Mouse (Mus musculus): ENCODE data around the gene Axin1. TPM values are rescaled to one million over a fixed set of nuclear protein-coding genes. Genes with fewer than 3 reads are reported as not detected.
"Not testable (repeated sequence)": the region's sequence is repeated elsewhere in the genome, so short reads cannot be mapped to it uniquely, and the experiment has no call there.

Axin1 gene
- polyA plus RNA-seq, 1 experiment from 2014 or later, result 7.1 TPM

DNA sequence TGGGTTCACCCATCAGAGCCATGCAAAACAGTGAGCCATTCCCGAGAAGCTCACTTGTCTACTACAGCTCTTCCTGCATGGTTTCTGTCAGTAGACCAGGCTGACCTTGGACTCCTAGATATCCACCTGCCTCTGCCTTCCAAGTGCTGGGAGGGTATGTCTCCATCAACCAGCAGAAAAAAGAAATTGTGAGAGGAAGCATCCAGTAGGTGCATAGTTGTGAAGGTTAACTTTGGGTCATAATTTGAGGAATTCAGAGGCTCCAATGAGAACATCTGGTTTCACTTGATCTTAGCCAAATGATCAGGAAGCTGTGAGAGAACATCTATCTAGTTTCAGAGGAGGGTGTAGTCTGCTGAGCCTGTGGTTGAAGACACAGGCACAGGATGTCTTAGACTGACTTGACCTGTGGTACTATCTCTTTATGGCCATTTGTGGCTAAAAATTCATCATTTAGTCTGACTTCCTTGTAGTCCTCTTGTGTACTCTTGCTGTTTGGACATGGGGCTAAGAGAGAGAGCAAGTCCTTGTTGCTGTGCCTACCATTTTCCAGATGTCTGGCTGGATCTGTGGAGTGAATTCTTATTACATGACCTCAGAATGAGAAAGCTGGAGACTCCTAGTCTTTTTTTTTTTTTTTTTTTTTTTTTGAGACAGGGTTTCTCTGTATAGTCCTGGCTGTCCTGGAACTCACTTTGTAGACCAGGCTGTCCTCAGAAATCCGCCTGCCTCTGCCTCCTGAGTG is 13.6 kb downstream of the Axin1 start:
- Histone ChIP-seq H3K4me1 (ENCODE audit: control insufficient read depth, insufficient read depth, low read length) (no peaks in the 10 kb centered on the region), H3K9ac (replicated peaks; ENCODE audit: low read depth, low read length) (no peak overlapping the region), H3K27me3 (ENCODE audit: control insufficient read depth, insufficient read depth, low read length) (no peaks in the 10 kb centered on the region), H3K4me3 (ENCODE audit: low read depth, low read length) (no peak overlapping the region), H3K36me3 (ENCODE audit: control insufficient read depth, insufficient read depth, low read length) (no peaks in the 10 kb centered on the region), H3K4me2 (ENCODE audit: low read depth, low read length) (no peak overlapping the region), H3K9me3 (ENCODE audit: control insufficient read depth, low read length) (no peaks in the 10 kb centered on the region), H3K27ac (ENCODE audit: low read depth, low read length) (no peak overlapping the region)
- ATAC-seq (ENCODE audit: low read depth), result no peak
- WGBS, result 95% methylated on average over 2 of the region's 2 CpGs

DNA sequence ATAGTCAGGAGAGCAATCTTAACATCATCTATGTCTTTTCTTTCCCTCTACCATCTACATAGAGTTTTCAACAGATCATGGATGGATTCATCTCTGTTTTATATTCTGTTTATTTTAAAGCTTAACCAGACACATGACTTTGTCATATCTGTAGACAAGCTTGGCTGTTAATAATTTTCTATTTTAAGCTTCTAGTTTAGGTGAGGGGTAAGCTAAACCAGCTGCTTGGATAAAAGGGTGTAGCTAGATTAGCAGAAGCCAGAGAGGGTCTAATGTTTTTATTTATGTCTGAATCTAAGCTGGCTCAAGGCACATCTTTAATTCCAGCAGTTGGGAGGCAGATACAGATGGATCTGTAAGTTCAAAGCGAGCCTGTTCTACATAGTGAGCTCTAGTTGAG is 24.2 kb downstream of the Axin1 start:
- 97% methylated on average over 1 of the region's 1 CpGs for WGBS
- Histone ChIP-seq H3K27me3 (ENCODE audit: control insufficient read depth, insufficient read depth, low read length) (no peaks in the 10 kb centered on the region), H3K27ac (ENCODE audit: low read depth, low read length) (no peak overlapping the region), H3K4me3 (ENCODE audit: low read depth, low read length) (no peak overlapping the region), H3K36me3 (ENCODE audit: control insufficient read depth, insufficient read depth, low read length) (no peaks in the 10 kb centered on the region), H3K9ac (replicated peaks; ENCODE audit: low read depth, low read length) (no peak overlapping the region), H3K4me2 (ENCODE audit: low read depth, low read length) (no peak overlapping the region), H3K9me3 (ENCODE audit: control insufficient read depth, low read length) (no peaks in the 10 kb centered on the region), H3K4me1 (ENCODE audit: control insufficient read depth, insufficient read depth, low read length) (no peaks in the 10 kb centered on the region)
- ATAC-seq (ENCODE audit: low read depth), result no peak

DNA sequence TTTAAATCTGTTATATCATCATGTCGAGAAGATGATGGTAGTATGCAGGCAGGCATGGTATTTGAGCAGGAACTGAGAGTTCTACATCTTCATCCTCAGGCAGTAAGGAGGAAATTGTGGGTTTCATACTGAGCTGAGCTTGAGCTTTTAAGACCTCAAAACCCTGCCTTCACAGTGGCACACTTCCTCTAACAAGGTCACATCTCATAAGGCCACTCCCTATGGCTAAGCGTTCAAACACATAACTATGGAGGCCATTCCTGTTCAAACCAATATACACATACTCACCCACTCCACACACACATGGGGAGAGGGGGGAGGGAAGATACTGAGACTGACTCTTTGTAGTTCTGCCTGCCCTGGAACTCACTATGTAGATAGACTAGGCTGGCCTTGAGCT is 29.6 kb downstream of the Axin1 start:
- WGBS, result 88% methylated on average over 2 of the region's 2 CpGs
- Histone ChIP-seq H3K9ac (replicated peaks; ENCODE audit: low read depth, low read length) (no peak overlapping the region), H3K4me2 (ENCODE audit: low read depth, low read length) (no peak overlapping the region), H3K4me3 (ENCODE audit: low read depth, low read length) (no peak overlapping the region), H3K27ac (ENCODE audit: low read depth, low read length) (no peak overlapping the region), H3K9me3 (ENCODE audit: control insufficient read depth, low read length) (no peaks in the 10 kb centered on the region), H3K36me3 (ENCODE audit: control insufficient read depth, insufficient read depth, low read length) (no peaks in the 10 kb centered on the region), H3K27me3 (ENCODE audit: control insufficient read depth, insufficient read depth, low read length) (no peaks in the 10 kb centered on the region), H3K4me1 (ENCODE audit: control insufficient read depth, insufficient read depth, low read length) (no peaks in the 10 kb centered on the region)
- no peak for ATAC-seq (ENCODE audit: low read depth)

DNA sequence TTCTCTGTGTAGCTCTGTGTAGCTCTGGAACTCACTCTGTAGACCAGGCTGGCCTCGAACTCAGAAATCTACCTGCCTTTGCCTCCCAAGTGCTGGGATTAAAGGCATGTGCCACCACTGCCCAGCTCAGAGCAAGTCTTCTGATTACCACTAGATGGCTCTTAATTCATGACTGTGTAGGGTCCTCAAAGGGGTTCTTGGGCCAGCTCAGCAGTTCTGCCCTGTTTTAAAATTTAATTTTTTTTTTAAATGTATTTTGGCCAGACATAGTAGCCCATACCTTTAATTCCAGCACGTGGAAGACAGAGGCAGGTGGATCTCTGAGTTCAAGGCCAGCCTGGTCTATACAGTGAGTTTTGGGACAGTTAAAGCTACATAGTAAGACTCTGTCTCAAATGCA is 36.8 kb downstream of the Axin1 start:
- H3K27me3 ChIP-seq (ENCODE audit: control insufficient read depth, insufficient read depth, low read length); H3K36me3 ChIP-seq (ENCODE audit: control insufficient read depth, insufficient read depth, low read length); H3K9ac ChIP-seq (replicated peaks; ENCODE audit: low read depth, low read length); H3K4me3 ChIP-seq (ENCODE audit: low read depth, low read length); H3K27ac ChIP-seq (ENCODE audit: low read depth, low read length); H3K9me3 ChIP-seq (ENCODE audit: control insufficient read depth, low read length); ATAC-seq (ENCODE audit: low read depth); H3K4me2 ChIP-seq (ENCODE audit: low read depth, low read length); H3K4me1 ChIP-seq (ENCODE audit: control insufficient read depth, insufficient read depth, low read length): not testable (repeated sequence)
- 85% methylated on average over 2 of the region's 2 CpGs for WGBS

DNA sequence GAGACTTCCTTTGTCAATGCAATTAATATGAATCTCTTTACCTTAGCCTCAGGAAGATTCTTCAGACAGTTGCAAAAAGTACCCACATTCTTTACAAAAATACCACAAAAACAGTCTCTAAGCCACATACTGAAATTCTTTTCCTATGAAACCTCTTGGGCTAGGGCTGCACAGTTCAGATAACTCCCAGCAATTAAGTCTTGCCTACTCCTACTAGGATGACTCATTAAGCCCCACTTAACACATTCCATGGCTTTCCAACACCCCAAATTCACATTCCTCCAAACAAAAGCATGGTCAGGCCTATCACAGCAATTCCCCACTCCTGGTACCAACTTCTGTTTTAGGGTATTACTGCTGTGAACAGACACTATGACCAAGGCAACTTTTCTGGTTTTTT is 40.1 kb downstream of the Axin1 start:
- H3K4me2 ChIP-seq (ENCODE audit: low read depth, low read length), result no peak overlapping the region
- H3K4me3 ChIP-seq (ENCODE audit: low read depth, low read length), result no peak overlapping the region
- H3K27me3 ChIP-seq (ENCODE audit: control insufficient read depth, insufficient read depth, low read length), result no peaks in the 10 kb centered on the region
- H3K9ac ChIP-seq (replicated peaks; ENCODE audit: low read depth, low read length), result no peak overlapping the region
- H3K36me3 ChIP-seq (ENCODE audit: control insufficient read depth, insufficient read depth, low read length), result peaks cover under 1% of the 10 kb centered on the region; the same call in 1 of the 2 replicates
- no peak overlapping the region for H3K27ac ChIP-seq (ENCODE audit: low read depth, low read length)
- no peaks in the 10 kb centered on the region for H3K9me3 ChIP-seq (ENCODE audit: control insufficient read depth, low read length)
- ATAC-seq (ENCODE audit: low read depth), result no peak
- H3K4me1 ChIP-seq (ENCODE audit: control insufficient read depth, insufficient read depth, low read length), result no peaks in the 10 kb centered on the region

DNA sequence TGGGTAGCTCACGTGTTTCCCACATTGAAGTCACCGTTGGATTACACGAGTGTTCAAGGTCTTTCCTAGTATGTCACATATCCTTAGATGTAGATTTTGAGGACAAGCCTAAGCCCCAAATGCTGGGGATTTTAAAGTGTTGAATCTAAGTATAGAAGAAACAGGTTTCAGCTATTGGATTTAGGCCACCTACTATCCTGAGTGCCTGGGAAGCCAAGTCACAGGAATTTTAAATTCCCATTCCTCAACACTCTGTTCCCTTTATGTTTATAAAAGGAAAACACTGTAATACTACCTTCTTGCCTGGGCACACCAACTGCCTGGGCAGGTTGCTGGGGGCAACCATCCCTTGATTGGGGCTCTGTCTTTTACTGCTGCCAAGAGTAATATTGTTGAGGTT is 42.7 kb downstream of the Axin1 start:
- H3K9ac ChIP-seq (replicated peaks; ENCODE audit: low read depth, low read length), result no peak overlapping the region
- no peak overlapping the region for H3K27ac ChIP-seq (ENCODE audit: low read depth, low read length)
- no peak overlapping the region for H3K4me3 ChIP-seq (ENCODE audit: low read depth, low read length)
- no peaks in the 10 kb centered on the region for H3K9me3 ChIP-seq (ENCODE audit: control insufficient read depth, low read length)
- H3K4me2 ChIP-seq (ENCODE audit: low read depth, low read length), result no peak overlapping the region
- no peak for ATAC-seq (ENCODE audit: low read depth)
- WGBS, result 97% methylated on average over 3 of the region's 3 CpGs
- no peaks in the 10 kb centered on the region for H3K27me3 ChIP-seq (ENCODE audit: control insufficient read depth, insufficient read depth, low read length)
- peaks cover 3% of the 10 kb centered on the region for H3K36me3 ChIP-seq (ENCODE audit: control insufficient read depth, insufficient read depth, low read length)
- no peaks in the 10 kb centered on the region for H3K4me1 ChIP-seq (ENCODE audit: control insufficient read depth, insufficient read depth, low read length)

DNA sequence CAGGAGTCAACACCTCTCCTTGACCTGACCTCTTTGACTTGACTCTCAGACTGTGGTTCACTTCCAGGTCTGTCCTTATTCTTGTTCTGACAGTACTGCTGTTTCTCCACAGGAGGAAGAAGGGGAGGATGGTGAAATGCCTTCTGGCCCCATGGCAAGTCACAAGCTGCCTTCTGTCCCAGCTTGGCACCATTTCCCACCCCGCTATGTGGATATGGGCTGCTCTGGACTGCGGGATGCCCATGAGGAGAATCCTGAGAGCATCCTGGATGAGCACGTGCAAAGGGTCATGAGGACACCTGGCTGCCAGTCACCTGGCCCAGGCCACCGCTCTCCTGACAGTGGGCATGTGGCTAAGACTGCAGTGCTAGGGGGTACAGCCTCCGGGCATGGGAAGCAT is 49.1 kb downstream of the Axin1 start:
- Histone ChIP-seq H3K9me3 (ENCODE audit: control insufficient read depth, low read length) (no peaks in the 10 kb centered on the region), H3K27me3 (ENCODE audit: control insufficient read depth, insufficient read depth, low read length) (no peaks in the 10 kb centered on the region), H3K4me3 (ENCODE audit: low read depth, low read length) (no peak overlapping the region), H3K27ac (ENCODE audit: low read depth, low read length) (no peak overlapping the region), H3K4me2 (ENCODE audit: low read depth, low read length) (no peak overlapping the region), H3K9ac (replicated peaks; ENCODE audit: low read depth, low read length) (no peak overlapping the region), H3K36me3 (ENCODE audit: control insufficient read depth, insufficient read depth, low read length) (peaks cover 49% of the 10 kb centered on the region), H3K4me1 (ENCODE audit: control insufficient read depth, insufficient read depth, low read length) (no peaks in the 10 kb centered on the region)
- ATAC-seq (ENCODE audit: low read depth), result no peak
- 98% methylated on average over 5 of the region's 5 CpGs for whole genome bisulfite sequencing

DNA sequence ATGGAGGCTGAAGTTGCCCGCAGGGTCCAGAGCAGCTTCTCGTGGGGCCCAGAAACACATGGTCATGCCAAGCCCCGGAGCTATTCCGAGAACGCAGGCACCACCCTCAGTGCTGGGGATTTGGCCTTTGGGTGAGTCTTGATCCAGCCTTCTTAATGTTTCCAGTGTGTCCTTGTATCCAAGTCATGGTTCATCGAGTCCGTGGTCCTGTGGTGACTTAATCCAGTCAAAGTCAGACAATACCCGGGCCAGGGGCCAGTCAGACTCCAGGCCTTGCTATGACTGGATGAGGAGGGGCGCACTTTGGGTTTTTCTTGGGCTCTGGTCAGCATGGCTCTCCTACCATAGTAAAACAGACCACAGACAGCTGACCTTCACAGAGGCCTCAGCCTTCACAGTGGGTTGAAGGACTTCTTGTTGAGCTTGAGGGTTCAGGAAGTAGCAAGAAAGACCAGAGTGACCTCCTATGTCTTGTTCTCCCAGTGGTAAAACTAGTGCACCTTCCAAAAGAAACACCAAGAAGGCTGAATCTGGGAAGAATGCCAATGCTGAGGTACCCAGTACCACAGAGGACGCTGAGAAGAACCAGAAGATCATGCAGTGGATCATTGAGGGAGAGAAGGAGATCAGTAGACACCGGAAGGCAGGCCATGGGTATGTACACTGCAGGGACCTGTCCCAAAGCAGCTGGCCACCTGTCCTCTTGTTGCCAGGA is 49.8 kb downstream of the Axin1 start:
- no peak overlapping the region for H3K4me3 ChIP-seq (ENCODE audit: low read depth, low read length)

DNA sequence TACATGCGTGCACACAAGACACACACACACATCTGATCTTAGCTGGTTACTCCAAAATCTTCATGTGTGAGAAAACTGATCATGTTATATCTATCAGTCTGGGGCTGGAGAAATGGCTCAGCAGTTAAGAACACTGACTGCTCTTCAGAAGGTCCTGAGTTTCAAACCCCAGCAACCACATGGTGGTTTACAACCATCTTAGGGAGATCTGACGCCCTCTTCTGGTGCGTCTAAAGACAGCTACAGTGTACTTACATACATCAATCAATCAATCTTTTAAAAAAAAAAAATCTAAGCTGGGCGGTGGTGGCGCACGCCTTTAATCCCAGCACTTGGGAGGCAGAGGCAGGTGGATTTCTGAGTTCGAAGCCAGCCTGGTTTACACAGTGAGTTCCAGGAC is 53.0 kb downstream of the Axin1 start:
- H3K27ac ChIP-seq (ENCODE audit: low read depth, low read length); H3K4me2 ChIP-seq (ENCODE audit: low read depth, low read length); H3K27me3 ChIP-seq (ENCODE audit: control insufficient read depth, insufficient read depth, low read length); ATAC-seq (ENCODE audit: low read depth); H3K4me3 ChIP-seq (ENCODE audit: low read depth, low read length); H3K4me1 ChIP-seq (ENCODE audit: control insufficient read depth, insufficient read depth, low read length); H3K9me3 ChIP-seq (ENCODE audit: control insufficient read depth, low read length); H3K9ac ChIP-seq (replicated peaks; ENCODE audit: low read depth, low read length): not testable (repeated sequence)
- WGBS, result 96% methylated on average over 7 of the region's 7 CpGs
- peaks cover 61% of the 10 kb centered on the region for H3K36me3 ChIP-seq (ENCODE audit: control insufficient read depth, insufficient read depth, low read length)

More for the DNA sequence above, 49.8 kb downstream of the Axin1 start:
- Histone ChIP-seq H3K27me3 (ENCODE audit: control insufficient read depth, insufficient read depth, low read length) (no peaks in the 10 kb centered on the region), H3K27ac (ENCODE audit: low read depth, low read length) (no peak overlapping the region), H3K4me1 (ENCODE audit: control insufficient read depth, insufficient read depth, low read length) (no peaks in the 10 kb centered on the region), H3K36me3 (ENCODE audit: control insufficient read depth, insufficient read depth, low read length) (peaks cover 49% of the 10 kb centered on the region), H3K9me3 (ENCODE audit: control insufficient read depth, low read length) (no peaks in the 10 kb centered on the region), H3K4me2 (ENCODE audit: low read depth, low read length) (no peak overlapping the region), H3K9ac (replicated peaks; ENCODE audit: low read depth, low read length) (no peak overlapping the region)
- WGBS, result 96% methylated on average over 11 of the region's 11 CpGs
- ATAC-seq (ENCODE audit: low read depth), result no peak

Data from neural tube, embryonic 14.5 days (tissue).